Mouse (Mus musculus) ES-E14 (cell line): ENCODE measurements around the gene Rgs7. TPM values are rescaled to one million over a fixed set of nuclear protein-coding genes. Genes with fewer than 3 reads are reported as not detected.

ENCODE experiments used
- DNase-seq: peaks from one replicate; pipeline ENCODE4 v3.0.0-alpha.2; 2013; ENCODE audit warnings: low read depth, low spot score
- H3K27ac ChIP-seq: 2 replicates; pipeline ENCODE4 v1.5.1; 2012; ENCODE audit warnings: low read depth, mild to moderate bottlenecking, low read length, moderate library complexity, mixed read lengths; ENCODE audit not compliant: poor library complexity, insufficient read depth, severe bottlenecking
- H3K36me3 ChIP-seq: 2 replicates; pipeline ENCODE4 v1.6.1; 2012; ENCODE audit warnings: mild to moderate bottlenecking, low read length, moderate library complexity, mixed read lengths; ENCODE audit not compliant: control insufficient read depth, poor library complexity, insufficient read depth, severe bottlenecking
- H3K4me1 ChIP-seq, 2 experiments: fragments of 150-350 bp in 1 of 2; sonication (generic) in 1 of 2; 2 replicates each; pipeline ENCODE4 v1.6.1; 2012; ENCODE audit warnings: low read length in 2 of 2, mild to moderate bottlenecking in 1 of 2, mixed read lengths in 1 of 2; ENCODE audit not compliant: control insufficient read depth in 2 of 2, insufficient read depth in 2 of 2, poor library complexity in 1 of 2
- H3K4me3 ChIP-seq, 2 experiments: fragments of 150-350 bp in 1 of 2; sonication (generic) in 1 of 2; 2 replicates each; pipeline ENCODE4 v1.5.1; 2012; ENCODE audit warnings: low read length in 2 of 2, low read depth in 1 of 2, mild to moderate bottlenecking in 1 of 2, mixed read lengths in 1 of 2; ENCODE audit not compliant: insufficient read depth in 1 of 2, poor library complexity in 1 of 2, severe bottlenecking in 1 of 2
- H3K9ac ChIP-seq: 2 replicates; pipeline ENCODE4 v1.6.1; 2012; ENCODE audit warnings: low read depth, mild to moderate bottlenecking, low read length, mixed read lengths; ENCODE audit not compliant: poor library complexity, insufficient read depth, severe bottlenecking
- H3K9me3 ChIP-seq: fragments of 150-350 bp; sonication (generic); 2 replicates; pipeline ENCODE4 v1.6.1; 2012; ENCODE audit warnings: low read depth, mild to moderate bottlenecking, low read length; ENCODE audit not compliant: control insufficient read depth, insufficient read depth
- CHD2 ChIP-seq: IDR thresholded peaks from 2 replicates; pipeline ENCODE4 v1.6.1; 2014; ENCODE audit warnings: mild to moderate bottlenecking, low read depth, low read length, inconsistent platforms
- HCFC1 ChIP-seq: IDR thresholded peaks from 2 replicates; pipeline ENCODE4 v1.6.1; 2012; ENCODE audit warnings: low read length, inconsistent platforms, borderline replicate concordance; ENCODE audit not compliant: insufficient read depth
- MAFK ChIP-seq: IDR thresholded peaks from 2 replicates; pipeline ENCODE4 v1.6.1; 2014; ENCODE audit warnings: mild to moderate bottlenecking, low read depth, low read length, inconsistent platforms; ENCODE audit not compliant: insufficient read depth
- ZC3H11A ChIP-seq: IDR thresholded peaks from 2 replicates; pipeline ENCODE4 v1.6.1; 2012; ENCODE audit warnings: low read depth, mild to moderate bottlenecking, inconsistent platforms, low read length, borderline replicate concordance
- ZNF384 ChIP-seq: IDR thresholded peaks from 2 replicates; pipeline ENCODE4 v1.6.1; 2012; ENCODE audit warnings: low read depth, low read length, inconsistent platforms
- in situ Hi-C, 2 experiments: fragments of 600-800 bp; cut with MboI; formaldehyde crosslinking; loops; one replicate each; pipeline ENCODE4 v1.15.1; 2025; ENCODE audit warnings: low sequenced_read_pairs in 2 of 2, inconsistent platforms in 1 of 2; ENCODE audit not compliant: unreplicated experiment in 2 of 2
- total RNA-seq: library from RNA; depleted of rRNA; stranded (reverse); fragments of 300-350 nt; gene quantifications from 2 replicates; pipeline ENCODE4 v1.2.3, GENCODE M21; 2012

Rgs7 gene
- total RNA-seq, 1 experiment: 0.18 TPM

DNA sequence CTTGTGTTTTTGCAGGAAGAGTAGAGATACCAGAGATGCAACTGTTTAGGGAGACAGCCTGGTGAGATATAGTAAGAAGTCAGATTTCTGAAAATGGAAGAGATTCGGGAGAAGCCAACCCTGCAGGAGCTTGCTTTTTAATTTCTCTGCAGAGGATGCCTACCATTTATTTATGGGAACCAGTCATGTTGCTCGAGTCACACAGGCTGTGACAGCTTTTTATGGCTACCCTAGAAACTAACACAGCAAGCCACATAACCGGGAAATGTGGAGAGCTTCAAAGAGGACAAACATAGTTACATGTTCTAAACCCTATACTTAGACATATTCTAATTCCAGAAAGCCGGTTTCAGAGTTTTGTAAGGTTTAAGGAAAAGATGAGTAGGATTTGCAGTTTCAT, 349.2 kb downstream of the Rgs7 start:
- H3K9me3 ChIP-seq: no peaks in the 10 kb centered on the region
- no peak overlapping the region for H3K27ac ChIP-seq
- in situ Hi-C loops: no loop called here
- no peak for DNase-seq
- no peak overlapping the region for H3K9ac ChIP-seq
- no peaks in the 10 kb centered on the region for H3K4me1 ChIP-seq
- TF ChIP-seq MAFK (no peak), ZC3H11A (no peak), CHD2 (no peak), HCFC1 (no peak), ZNF384 (no peak)
- no peak overlapping the region for H3K4me3 ChIP-seq
- H3K36me3 ChIP-seq: no peaks in the 10 kb centered on the region

- no peak for DNase-seq
Measured at GRCm38 (mm10) chr1:175128525-175128924, 363.8 kb downstream of the Rgs7 start.

DNA sequence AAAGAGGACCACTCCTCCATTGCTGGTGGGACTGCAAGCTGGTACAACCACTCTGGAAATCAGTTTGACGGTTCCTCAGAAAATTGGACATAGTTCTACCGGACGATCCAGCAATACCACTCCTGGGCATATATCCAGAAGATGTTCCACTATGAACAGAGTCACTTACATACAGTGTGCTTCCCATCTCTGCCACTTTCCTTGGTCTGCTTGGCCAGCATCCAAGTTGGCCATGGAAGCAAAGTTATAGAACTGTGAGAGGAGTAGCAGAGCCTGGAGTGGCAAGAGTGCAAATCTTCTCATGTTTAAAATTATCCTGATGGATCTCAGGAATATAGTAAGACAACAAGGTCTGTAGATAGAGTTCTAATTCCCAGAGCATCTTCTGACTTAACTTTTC, 367.9 kb downstream of the Rgs7 start:
- no peak overlapping the region for H3K9ac ChIP-seq
- H3K36me3 ChIP-seq: no peaks in the 10 kb centered on the region
- no peaks in the 10 kb centered on the region for H3K4me1 ChIP-seq
- H3K4me3 ChIP-seq: no peak overlapping the region
- no peak overlapping the region for H3K27ac ChIP-seq
- DNase-seq: no peak
- H3K9me3 ChIP-seq: no peaks in the 10 kb centered on the region
- in situ Hi-C loops: no loop called here
- no peak for TF ChIP-seq HCFC1
- TF ChIP-seq CHD2: no peak
- no peak for TF ChIP-seq ZC3H11A
- no peak for TF ChIP-seq MAFK
- no peak for TF ChIP-seq ZNF384

More at GRCm38 (mm10) chr1:175128525-175128924, 363.8 kb downstream of the Rgs7 start:
- Histone ChIP-seq H3K9ac (no peak overlapping the region), H3K36me3 (no peaks in the 10 kb centered on the region), H3K27ac (no peak overlapping the region), H3K4me3 (no peak overlapping the region), H3K9me3 (no peaks in the 10 kb centered on the region), H3K4me1 (no peaks in the 10 kb centered on the region)
- in situ Hi-C loops: no loop called here
- no peak for TF ChIP-seq ZC3H11A
- no peak for TF ChIP-seq MAFK
- TF ChIP-seq CHD2: no peak
- TF ChIP-seq HCFC1: no peak
- no peak for TF ChIP-seq ZNF384

DNA sequence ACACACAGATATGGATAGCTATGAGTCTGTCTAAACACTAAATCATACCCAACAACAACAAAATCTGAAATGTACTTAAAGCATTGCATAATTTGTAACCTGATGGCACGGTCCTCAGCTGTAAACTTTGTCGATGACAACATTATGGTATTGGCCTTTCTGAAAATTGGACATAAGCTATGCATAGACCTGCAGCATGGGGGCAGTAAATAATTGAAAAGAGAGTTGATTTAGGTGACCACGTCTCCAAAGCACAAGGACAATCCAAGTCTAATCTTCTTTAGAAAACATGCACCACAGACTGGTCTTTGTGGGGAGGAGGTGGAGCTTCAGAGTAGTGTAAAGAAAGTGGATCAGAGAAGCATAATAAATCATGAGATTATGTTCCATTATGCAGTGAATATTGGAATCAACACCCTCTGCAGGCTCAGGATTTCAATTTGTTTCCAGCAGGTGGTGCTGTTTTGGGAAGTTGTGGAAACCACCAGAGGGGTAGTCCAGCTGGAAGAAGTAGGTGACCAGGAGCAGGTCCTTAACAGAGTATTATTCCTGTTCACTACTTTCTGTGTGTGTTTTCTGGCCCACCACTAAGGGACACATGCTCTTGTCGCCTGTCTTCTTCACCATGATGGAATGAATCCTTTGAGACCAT, 373.3 kb downstream of the Rgs7 start:
- no peak overlapping the region for H3K4me3 ChIP-seq
- DNase-seq: peak; percentile 12
- H3K4me1 ChIP-seq: no peaks in the 10 kb centered on the region
- no peak overlapping the region for H3K9ac ChIP-seq
- in situ Hi-C loops: no loop called here
- no peak for TF ChIP-seq HCFC1
- no peak for TF ChIP-seq ZC3H11A
- no peak for TF ChIP-seq ZNF384
- no peak for TF ChIP-seq MAFK
- TF ChIP-seq CHD2: no peak
- no peaks in the 10 kb centered on the region for H3K36me3 ChIP-seq
- H3K9me3 ChIP-seq: no peaks in the 10 kb centered on the region
- no peak overlapping the region for H3K27ac ChIP-seq
